Mouse (Mus musculus): Measurements from ENCODE around the gene Mamstr. TPM values are rescaled to one million over a fixed set of nuclear protein-coding genes. Genes with fewer than 3 reads are reported as not detected.

Gene Mamstr
- polyA plus RNA-seq, 1 experiment from 2014 or later, result 3.9 TPM

GRCm38 (mm10) chr7:45692364-45692763, 52.6 kb downstream of the Mamstr start:
- H3K9ac ChIP-seq (ENCODE audit: low read depth, low read length), result no peak overlapping the region
- 62% methylated on average over 2 of the region's 2 CpGs for WGBS
- H3K4me1 ChIP-seq (replicated peaks; ENCODE audit: insufficient read depth, low read length), result 0 out of 2 replicates have a peak, but pooled peaks cover 3% of the 10 kb centered on the region
- no peaks in the 10 kb centered on the region for H3K9me3 ChIP-seq (replicated peaks; ENCODE audit: low read length)
- no peak overlapping the region for H3K27ac ChIP-seq
- no peak for ATAC-seq (replicated peaks; ENCODE audit: low FRiP score, low read depth)
- H3K36me3 ChIP-seq (ENCODE audit: insufficient read depth, low read length), result no peaks in the 10 kb centered on the region
- no peak overlapping the region for H3K4me3 ChIP-seq (replicated peaks; ENCODE audit: low read depth, low read length)
- DNase-seq (ENCODE audit: low spot score), result no peak
- H3K4me2 ChIP-seq (ENCODE audit: low read length), result no peak overlapping the region
- H3K27me3 ChIP-seq (ENCODE audit: insufficient read depth, low read length), result no peaks in the 10 kb centered on the region
- TF ChIP-seq CTCF (IDR thresholded peaks at IDR 0.05; ENCODE audit: low read depth), result no peak

DNA sequence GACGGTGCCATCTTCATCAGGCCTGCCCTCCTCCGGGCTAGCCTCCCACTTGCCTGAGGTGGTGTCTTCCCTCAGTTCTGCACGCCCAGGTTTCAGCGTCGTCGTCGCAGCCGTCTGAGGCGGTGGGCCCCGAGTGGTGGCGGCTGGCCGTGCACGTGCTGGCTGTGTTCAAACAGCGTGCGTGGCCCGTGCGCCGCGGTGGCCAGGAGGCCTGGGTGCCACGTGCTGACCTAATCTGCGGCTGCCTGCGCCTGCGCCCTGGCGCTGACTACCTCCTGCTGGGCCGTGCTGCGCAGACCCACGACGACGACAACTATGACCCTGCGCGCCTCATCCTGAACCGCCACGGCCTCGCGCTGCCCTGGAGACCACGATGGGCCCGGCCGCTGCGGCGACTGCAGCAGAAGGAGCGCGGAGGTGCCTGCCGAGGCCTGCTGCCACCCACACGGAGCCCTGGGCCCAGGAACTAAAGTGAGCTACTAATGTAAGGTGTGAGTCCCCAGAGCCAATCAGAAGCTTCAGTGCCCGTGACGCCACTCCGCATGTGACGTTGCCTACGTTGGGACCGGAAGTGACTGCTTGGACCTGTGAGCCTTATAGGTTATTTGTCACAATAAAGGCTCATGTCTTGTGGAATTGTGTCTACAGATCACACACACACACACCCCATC, 54.3 kb downstream of the Mamstr start, which contains the start of gene Sec1:
Sec1 (minus strand) TSS at position 482 of the 671 bp plus-strand sequence.
- DNase-seq (ENCODE audit: low spot score) (no peak), ATAC-seq (replicated peaks; ENCODE audit: low FRiP score, low read depth) (no peak)
- 0 out of 2 replicates have a peak, but pooled peaks cover 3% of the 10 kb centered on the region for H3K4me1 ChIP-seq (replicated peaks; ENCODE audit: insufficient read depth, low read length)
- peaks cover 5% of the 10 kb centered on the region; the same call in 1 of the 2 replicates for H3K27me3 ChIP-seq (ENCODE audit: insufficient read depth, low read length)
- TF ChIP-seq CTCF (IDR thresholded peaks at IDR 0.05; ENCODE audit: low read depth), result no peak
- no peak within 1 kb of the TSS for H3K27ac ChIP-seq
- no peaks in the 10 kb centered on the region for H3K9me3 ChIP-seq (replicated peaks; ENCODE audit: low read length)
- H3K4me3 ChIP-seq (replicated peaks; ENCODE audit: low read depth, low read length), result no peak within 1 kb of the TSS
- WGBS, result 92% methylated on average over 50 of the region's 50 CpGs
- H3K36me3 ChIP-seq (ENCODE audit: insufficient read depth, low read length), result no peaks in the 10 kb centered on the region
- no peak within 1 kb of the TSS for H3K9ac ChIP-seq (ENCODE audit: low read depth, low read length)
- no peak within 1 kb of the TSS for H3K4me2 ChIP-seq (ENCODE audit: low read length)

DNA sequence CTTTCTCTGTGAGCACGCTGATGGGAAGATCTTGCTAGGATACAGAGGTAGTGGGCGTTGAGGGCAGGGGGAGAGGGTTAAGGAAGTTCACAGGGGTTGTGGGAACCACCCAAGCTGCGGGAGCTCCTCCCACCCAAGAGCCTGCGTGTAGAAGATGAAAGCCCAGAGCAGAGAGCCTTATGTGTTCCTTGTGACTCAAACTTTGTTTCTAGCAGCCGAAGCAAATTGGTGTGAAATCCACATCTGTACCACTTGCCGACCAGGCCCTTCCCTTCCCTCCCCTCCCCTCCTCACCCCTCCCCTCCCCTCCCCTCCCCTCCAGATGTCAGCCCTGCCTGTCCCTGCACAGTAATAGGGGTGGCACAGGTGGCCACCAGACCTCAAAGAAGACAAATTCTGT, 55.3 kb downstream of the Mamstr start:
- Histone ChIP-seq H3K9me3 (replicated peaks; ENCODE audit: low read length) (no peaks in the 10 kb centered on the region), H3K27ac (no peak overlapping the region), H3K4me3 (replicated peaks; ENCODE audit: low read depth, low read length) (no peak overlapping the region), H3K36me3 (ENCODE audit: insufficient read depth, low read length) (no peaks in the 10 kb centered on the region), H3K9ac (ENCODE audit: low read depth, low read length) (no peak overlapping the region), H3K4me1 (replicated peaks; ENCODE audit: insufficient read depth, low read length) (peaks cover 3% of the 10 kb centered on the region), H3K27me3 (ENCODE audit: insufficient read depth, low read length) (peaks cover 11% of the 10 kb centered on the region), H3K4me2 (ENCODE audit: low read length) (no peak overlapping the region)
- TF ChIP-seq CTCF (IDR thresholded peaks at IDR 0.05; ENCODE audit: low read depth), result no peak
- 11% methylated on average over 6 of the region's 6 CpGs for WGBS
- ATAC-seq (replicated peaks; ENCODE audit: low FRiP score, low read depth), result no peak
- no peak for DNase-seq (ENCODE audit: low spot score)

Other genes starting within 250 kb of the Mamstr start
- gene Snrnp70, start 244.2 kb upstream of the Mamstr start, polyA plus RNA-seq (2015; fragmentation: Nextera tagmentation; extraction: Ambion mirVana), result 148 and 163 TPM in 2 replicates
- 0.05 and 0.06 TPM in 2 replicates for gene Kcna7, start 234.3 kb upstream of the Mamstr start, polyA plus RNA-seq (2015; fragmentation: Nextera tagmentation; extraction: Ambion mirVana)
- gene Ntf5, start 226.3 kb upstream of the Mamstr start, polyA plus RNA-seq (2015; fragmentation: Nextera tagmentation; extraction: Ambion mirVana), result 1.5 and 1.6 TPM in 2 replicates
- gene Lhb, start 219.2 kb upstream of the Mamstr start, polyA plus RNA-seq (2015; fragmentation: Nextera tagmentation; extraction: Ambion mirVana), result not detected in 2 replicates
- gene Gys1, start 205.1 kb upstream of the Mamstr start, polyA plus RNA-seq (2015; fragmentation: Nextera tagmentation; extraction: Ambion mirVana), result 26.0 and 26.9 TPM in 2 replicates
- 94.6 and 98.9 TPM in 2 replicates for gene Ruvbl2, start 201.9 kb upstream of the Mamstr start, polyA plus RNA-seq (2015; fragmentation: Nextera tagmentation; extraction: Ambion mirVana)
- 6,674 and 7,026 TPM in 2 replicates for gene Ftl1, start 180.1 kb upstream of the Mamstr start, polyA plus RNA-seq (2015; fragmentation: Nextera tagmentation; extraction: Ambion mirVana)
- 183 and 194 TPM in 2 replicates for gene Bax, start 173.1 kb upstream of the Mamstr start, polyA plus RNA-seq (2015; fragmentation: Nextera tagmentation; extraction: Ambion mirVana)
- 0.93 and 1.1 TPM in 2 replicates for gene Tulp2, start 158.1 kb upstream of the Mamstr start, polyA plus RNA-seq (2015; fragmentation: Nextera tagmentation; extraction: Ambion mirVana)
- gene Gm45808, start 153.2 kb upstream of the Mamstr start, polyA plus RNA-seq (2015; fragmentation: Nextera tagmentation; extraction: Ambion mirVana), result not detected in 2 replicates
- gene Dhdh, start 151.2 kb upstream of the Mamstr start, polyA plus RNA-seq (2015; fragmentation: Nextera tagmentation; extraction: Ambion mirVana), result 1.8 TPM in 2 replicates
- gene Nucb1, start 129.6 kb upstream of the Mamstr start, polyA plus RNA-seq (2015; fragmentation: Nextera tagmentation; extraction: Ambion mirVana), result 246 and 265 TPM in 2 replicates
- gene Ppp1r15a, start 113.7 kb upstream of the Mamstr start, polyA plus RNA-seq (2015; fragmentation: Nextera tagmentation; extraction: Ambion mirVana), result 21.4 and 21.9 TPM in 2 replicates
- 5.1 and 5.8 TPM in 2 replicates for gene Plekha4, start 113.6 kb upstream of the Mamstr start, polyA plus RNA-seq (2015; fragmentation: Nextera tagmentation; extraction: Ambion mirVana)
- gene Hsd17b14, start 85.1 kb upstream of the Mamstr start, polyA plus RNA-seq (2015; fragmentation: Nextera tagmentation; extraction: Ambion mirVana), result 20.5 and 21.0 TPM in 2 replicates
- gene Bcat2, start 69.8 kb upstream of the Mamstr start, polyA plus RNA-seq (2015; fragmentation: Nextera tagmentation; extraction: Ambion mirVana), result 92.7 and 93.0 TPM in 2 replicates
- gene Fgf21, start 24.5 kb upstream of the Mamstr start, polyA plus RNA-seq (2015; fragmentation: Nextera tagmentation; extraction: Ambion mirVana), result 0.12 TPM in 1 of 2 replicates, not detected in the other
- gene Fut1, start 22.7 kb upstream of the Mamstr start, polyA plus RNA-seq (2015; fragmentation: Nextera tagmentation; extraction: Ambion mirVana), result 0.08 and 0.26 TPM in 2 replicates
- gene Izumo1, start 18.2 kb upstream of the Mamstr start, polyA plus RNA-seq (2015; fragmentation: Nextera tagmentation; extraction: Ambion mirVana), result 0.17 and 0.29 TPM in 2 replicates
- gene Rasip1, start 12.5 kb upstream of the Mamstr start, polyA plus RNA-seq (2015; fragmentation: Nextera tagmentation; extraction: Ambion mirVana), result 16.9 and 21.1 TPM in 2 replicates
- 0.38 TPM in 2 replicates for gene Fut2, start 26.4 kb downstream of the Mamstr start, polyA plus RNA-seq (2015; fragmentation: Nextera tagmentation; extraction: Ambion mirVana)
- gene Ntn5, start 44.0 kb downstream of the Mamstr start, polyA plus RNA-seq (2015; fragmentation: Nextera tagmentation; extraction: Ambion mirVana), result 0.18 and 0.23 TPM in 2 replicates
- gene Sec1, start 54.4 kb downstream of the Mamstr start, polyA plus RNA-seq (2015; fragmentation: Nextera tagmentation; extraction: Ambion mirVana), result 0.13 and 0.32 TPM in 2 replicates
- 7.5 and 8.9 TPM in 2 replicates for gene Car11, start 59.9 kb downstream of the Mamstr start, polyA plus RNA-seq (2015; fragmentation: Nextera tagmentation; extraction: Ambion mirVana)
- gene Dbp, start 65.1 kb downstream of the Mamstr start, polyA plus RNA-seq (2015; fragmentation: Nextera tagmentation; extraction: Ambion mirVana), result 8.4 and 8.6 TPM in 2 replicates
- 1,049 and 1,142 TPM in 2 replicates for gene Rpl18, start 75.5 kb downstream of the Mamstr start, polyA plus RNA-seq (2015; fragmentation: Nextera tagmentation; extraction: Ambion mirVana)
- 20.8 and 22.3 TPM in 2 replicates for gene Sphk2, start 78.0 kb downstream of the Mamstr start, polyA plus RNA-seq (2015; fragmentation: Nextera tagmentation; extraction: Ambion mirVana)
- 0.23 and 0.28 TPM in 2 replicates for gene Fam83e, start 81.2 kb downstream of the Mamstr start, polyA plus RNA-seq (2015; fragmentation: Nextera tagmentation; extraction: Ambion mirVana)
- gene Spaca4, start 85.8 kb downstream of the Mamstr start, polyA plus RNA-seq (2015; fragmentation: Nextera tagmentation; extraction: Ambion mirVana), result not detected in 2 replicates
- 0.59 and 0.91 TPM in 2 replicates for gene Lmtk3, start 143.8 kb downstream of the Mamstr start, polyA plus RNA-seq (2015; fragmentation: Nextera tagmentation; extraction: Ambion mirVana)
- 3.7 and 3.9 TPM in 2 replicates for gene Sult2b1, start 144.7 kb downstream of the Mamstr start, polyA plus RNA-seq (2015; fragmentation: Nextera tagmentation; extraction: Ambion mirVana)
- 99.2 and 105 TPM in 2 replicates for gene Cyth2, start 174.6 kb downstream of the Mamstr start, polyA plus RNA-seq (2015; fragmentation: Nextera tagmentation; extraction: Ambion mirVana)
- gene Kcnj14, start 184.8 kb downstream of the Mamstr start, polyA plus RNA-seq (2015; fragmentation: Nextera tagmentation; extraction: Ambion mirVana), result 0.80 and 1.3 TPM in 2 replicates
- 50.6 and 53.5 TPM in 2 replicates for gene Grwd1, start 191.0 kb downstream of the Mamstr start, polyA plus RNA-seq (2015; fragmentation: Nextera tagmentation; extraction: Ambion mirVana)
- 81.3 and 84.5 TPM in 2 replicates for gene Kdelr1, start 232.8 kb downstream of the Mamstr start, polyA plus RNA-seq (2015; fragmentation: Nextera tagmentation; extraction: Ambion mirVana)
- gene Grin2d, start 238.4 kb downstream of the Mamstr start, polyA plus RNA-seq (2015; fragmentation: Nextera tagmentation; extraction: Ambion mirVana), result 0.29 and 0.32 TPM in 2 replicates

All from kidney, postnatal 0 days (tissue).